Mouse (Mus musculus) heart, embryonic 15.5 days (tissue): ENCODE measurements at regions not wholly inside any gene's neighbourhood (a gene's known extent, or its start where the extent isn't known, plus 50 kb on each side); places are given as distances from the start of the nearest gene placed in this dataset.
"Not testable (repeated sequence)": the region's sequence is repeated elsewhere in the genome, so short reads cannot be mapped to it uniquely, and the experiment has no call there.

Experiments used
- ATAC-seq: fragments of 200-750 bp; cut with Nextera tagmentation; replicated peaks from 2 replicates; pipeline ENCODE4 v1.8.0; 2017; ENCODE audit warnings: low read depth, moderate TSS enrichment; ENCODE audit not compliant: insufficient number of reproducible peaks, insufficient read depth, low FRiP score
- H3K27ac ChIP-seq: fragments of 300-500 bp; sonication (generic); 2 replicates; pipeline ENCODE4 v1.5.1; 2015; ENCODE audit warnings: mild to moderate bottlenecking, inconsistent platforms
- H3K27me3 ChIP-seq: fragments of 300-500 bp; sonication (generic); 2 replicates; pipeline ENCODE4 v1.6.1; 2015; ENCODE audit warnings: inconsistent platforms
- H3K36me3 ChIP-seq: fragments of 300-500 bp; sonication (generic); 2 replicates; pipeline ENCODE4 v1.6.1; 2015; ENCODE audit warnings: mild to moderate bottlenecking, inconsistent platforms
- H3K4me1 ChIP-seq: fragments of 300-500 bp; sonication (generic); replicated peaks from 2 replicates; pipeline ENCODE4 v1.6.1; 2015; ENCODE audit warnings: inconsistent platforms
- H3K4me2 ChIP-seq: fragments of 300-500 bp; sonication (generic); 2 replicates; pipeline ENCODE4 v1.6.1; 2015; ENCODE audit warnings: inconsistent platforms, mild to moderate bottlenecking, moderate library complexity
- H3K4me3 ChIP-seq: fragments of 300-500 bp; sonication (generic); 2 replicates; pipeline ENCODE4 v1.5.1; 2015; ENCODE audit warnings: mild to moderate bottlenecking, inconsistent platforms
- H3K9ac ChIP-seq: fragments of 300-500 bp; sonication (generic); 2 replicates; pipeline ENCODE4 v1.6.1; 2015; ENCODE audit warnings: mild to moderate bottlenecking, inconsistent platforms
- H3K9me3 ChIP-seq: fragments of 300-500 bp; sonication (generic); replicated peaks from 2 replicates; pipeline ENCODE4 v1.6.1; 2016; ENCODE audit warnings: inconsistent platforms
- WGBS: fragments of 180-500 bp; shearing (Covaris S2); methylation state at CpG from one replicate; pipeline ENCODE4 v1.1.7; 2015; ENCODE audit warnings: mixed read lengths; 5-methylcytosine and 5-hydroxymethylcytosine counted together

- Histone ChIP-seq H3K27me3 (no peaks in the 10 kb centered on the region), H3K4me1 (no peaks in the 10 kb centered on the region), H3K36me3 (no peaks in the 10 kb centered on the region), H3K27ac (no peak overlapping the region), H3K4me2 (no peak overlapping the region), H3K9me3 (no peaks in the 10 kb centered on the region), H3K9ac (no peak overlapping the region), H3K4me3 (no peak overlapping the region)
- no peak for ATAC-seq
- 77% methylated on average over 4 of the region's 4 CpGs for WGBS
Observed at GRCm38 (mm10) chr19:59516957-59517356, 58.8 kb downstream of the Emx2 start.

DNA sequence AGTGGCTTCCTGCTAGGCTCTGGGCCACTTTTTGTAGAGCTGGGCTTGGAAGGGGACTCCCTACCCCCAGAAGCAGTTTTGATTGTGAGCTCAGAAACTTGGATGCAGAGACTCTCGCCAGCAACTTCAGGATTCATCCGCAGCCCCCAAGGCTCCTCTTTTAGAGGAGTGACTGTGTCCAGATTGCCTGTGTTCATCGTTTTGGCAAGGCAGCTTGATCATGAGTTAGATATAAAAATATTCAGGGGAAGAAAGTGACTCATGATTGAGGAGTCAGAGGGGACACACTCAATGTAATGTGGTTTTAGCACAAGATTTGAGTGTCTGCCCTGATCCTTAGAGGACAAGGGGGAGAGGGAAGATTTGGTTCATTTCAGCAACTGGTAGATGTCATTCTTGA, 61.0 kb downstream of the Emx2 start:
- Histone ChIP-seq H3K36me3 (no peaks in the 10 kb centered on the region), H3K4me1 (no peaks in the 10 kb centered on the region), H3K4me3 (no peak overlapping the region), H3K27ac (no peak overlapping the region), H3K4me2 (no peak overlapping the region), H3K9me3 (no peaks in the 10 kb centered on the region), H3K27me3 (no peaks in the 10 kb centered on the region), H3K9ac (no peak overlapping the region)
- no peak for ATAC-seq
- WGBS: 72% methylated on average over 3 of the region's 3 CpGs

DNA sequence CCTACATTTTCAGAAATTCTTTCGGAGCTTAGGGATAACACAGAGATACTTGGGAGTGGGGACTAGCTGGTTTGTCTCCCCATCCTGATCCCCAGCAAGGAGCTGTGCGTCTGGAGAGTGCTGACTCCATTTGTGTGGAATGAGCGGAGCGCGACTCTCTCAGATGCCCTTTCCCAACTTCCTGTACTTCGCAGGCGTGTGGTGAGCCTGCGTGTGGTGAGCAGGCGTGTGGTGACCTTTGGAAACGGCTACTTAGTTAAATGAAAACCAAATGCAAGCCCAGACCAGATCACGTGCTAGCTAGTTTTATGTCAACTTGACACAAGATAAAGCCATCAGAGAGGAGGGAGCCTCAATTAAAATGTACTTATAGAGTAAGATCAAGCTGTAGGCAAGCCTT, 64.0 kb downstream of the Emx2 start:
- no peaks in the 10 kb centered on the region for H3K4me1 ChIP-seq
- WGBS: 72% methylated on average over 11 of the region's 11 CpGs
- ATAC-seq: no peak

DNA sequence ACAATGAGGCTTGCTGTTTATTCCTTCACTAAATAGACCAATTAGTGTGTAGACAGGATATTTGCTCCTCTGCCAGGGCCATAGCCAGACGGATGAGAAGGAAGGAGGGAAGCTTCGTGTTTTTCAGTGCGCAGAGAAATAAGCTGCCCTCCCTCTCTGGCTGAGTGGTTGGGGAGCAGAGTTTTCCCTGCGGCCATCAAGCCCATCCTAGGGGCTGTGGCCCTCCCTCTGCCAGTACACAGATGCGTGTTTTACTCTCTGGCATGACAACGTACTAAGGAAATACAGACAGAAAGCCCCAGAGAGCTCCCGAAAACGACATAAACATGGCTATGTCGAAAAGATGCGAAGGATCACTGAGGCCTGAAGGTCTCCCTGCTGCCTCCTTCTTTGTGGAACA, 65.2 kb downstream of the Emx2 start:
- H3K36me3 ChIP-seq: no peaks in the 10 kb centered on the region
- no peaks in the 10 kb centered on the region for H3K4me1 ChIP-seq
- H3K27me3 ChIP-seq: no peaks in the 10 kb centered on the region
- no peak overlapping the region for H3K9ac ChIP-seq
- no peak overlapping the region for H3K4me2 ChIP-seq
- H3K9me3 ChIP-seq: no peaks in the 10 kb centered on the region
- no peak overlapping the region for H3K4me3 ChIP-seq
- H3K27ac ChIP-seq: no peak overlapping the region
- WGBS: 69% methylated on average over 10 of the region's 10 CpGs
- no peak for ATAC-seq

More for the DNA sequence above, 64.0 kb downstream of the Emx2 start:
- H3K27ac ChIP-seq: no peak overlapping the region
- no peak overlapping the region for H3K9ac ChIP-seq
- H3K36me3 ChIP-seq: no peaks in the 10 kb centered on the region
- H3K27me3 ChIP-seq: no peaks in the 10 kb centered on the region
- H3K4me3 ChIP-seq: no peak overlapping the region
- no peaks in the 10 kb centered on the region for H3K9me3 ChIP-seq
- H3K4me2 ChIP-seq: no peak overlapping the region

DNA sequence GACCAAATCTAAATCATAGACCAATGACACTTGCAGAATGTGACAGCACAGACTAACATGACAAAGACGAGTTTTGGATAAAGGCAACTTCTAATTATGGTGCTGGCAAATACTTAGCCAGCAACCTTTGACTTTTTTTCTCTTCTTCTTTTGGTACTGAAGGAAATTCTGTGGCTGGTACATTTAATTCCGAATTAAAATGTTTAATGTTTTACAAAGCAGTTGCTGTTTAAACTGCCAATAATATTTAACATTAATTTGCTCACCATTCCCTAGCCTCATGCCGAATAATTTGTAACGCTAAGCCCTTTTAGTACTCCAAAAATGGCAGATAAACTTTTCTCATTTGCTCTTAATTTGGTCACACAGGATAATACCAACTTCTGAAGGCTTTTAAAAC, 105.9 kb downstream of the Emx2 start:
- WGBS: 60% methylated on average over 4 of the region's 4 CpGs
- Histone ChIP-seq H3K9ac (no peak overlapping the region), H3K27ac (no peak overlapping the region), H3K27me3 (no peaks in the 10 kb centered on the region), H3K4me1 (no peaks in the 10 kb centered on the region), H3K4me2 (no peak overlapping the region), H3K4me3 (no peak overlapping the region), H3K9me3 (no peaks in the 10 kb centered on the region), H3K36me3 (no peaks in the 10 kb centered on the region)
- ATAC-seq: no peak

DNA sequence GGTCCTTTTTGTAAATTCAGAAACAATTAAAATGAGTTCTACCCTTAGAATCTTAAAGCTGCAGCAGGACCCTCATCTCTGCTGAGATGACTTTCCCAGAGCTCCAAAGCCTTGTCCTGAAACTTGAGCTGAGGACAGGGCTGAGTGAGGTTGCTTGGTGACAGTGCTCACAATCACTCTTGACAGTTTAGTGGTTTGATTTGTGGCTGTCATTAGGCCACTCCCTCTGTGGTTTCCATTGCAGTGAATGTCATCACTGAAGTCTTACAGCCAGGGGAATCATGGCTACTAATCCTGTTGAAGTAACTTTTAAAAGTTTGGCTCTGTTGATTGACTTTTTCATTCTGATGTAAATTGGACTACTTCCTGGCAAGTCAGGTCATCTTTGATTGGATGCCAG, 110.7 kb downstream of the Emx2 start:
- Histone ChIP-seq H3K4me1 (no peaks in the 10 kb centered on the region), H3K27me3 (no peaks in the 10 kb centered on the region), H3K4me3 (no peak overlapping the region), H3K9ac (no peak overlapping the region), H3K36me3 (no peaks in the 10 kb centered on the region), H3K4me2 (no peak overlapping the region), H3K9me3 (no peaks in the 10 kb centered on the region), H3K27ac (no peak overlapping the region)
- no peak for ATAC-seq

GRCm38 (mm10) chr19:59569590-59569989, 111.4 kb downstream of the Emx2 start:
- WGBS: 84% methylated on average over 2 of the region's 2 CpGs
- not testable (repeated sequence) for H3K4me3 ChIP-seq, H3K9me3 ChIP-seq, H3K4me2 ChIP-seq, H3K27ac ChIP-seq, H3K9ac ChIP-seq, ATAC-seq, H3K27me3 ChIP-seq, H3K36me3 ChIP-seq, H3K4me1 ChIP-seq

DNA sequence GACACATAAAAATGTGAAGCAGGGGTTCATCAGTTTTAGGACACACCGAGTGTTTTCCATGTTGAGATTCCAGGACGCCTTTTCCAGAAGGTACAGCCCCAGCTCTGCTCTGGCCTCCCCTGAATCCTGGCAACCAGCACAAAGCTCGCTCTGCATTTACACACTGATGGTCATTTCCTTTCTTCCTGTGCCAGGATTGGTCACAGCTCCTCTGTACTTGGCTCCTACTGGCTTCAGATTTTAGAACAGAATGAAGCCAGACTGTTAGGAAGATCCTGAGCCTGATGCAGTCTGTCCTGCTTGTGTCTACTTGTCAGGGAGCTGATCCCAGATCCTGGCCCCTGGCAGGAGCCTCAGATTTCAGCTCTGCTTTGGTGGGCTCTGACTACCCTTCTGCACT, 116.2 kb downstream of the Emx2 start:
- H3K27ac ChIP-seq: no peak overlapping the region
- no peaks in the 10 kb centered on the region for H3K36me3 ChIP-seq
- no peaks in the 10 kb centered on the region for H3K27me3 ChIP-seq
- ATAC-seq: no peak
- H3K9me3 ChIP-seq: no peaks in the 10 kb centered on the region
- no peak overlapping the region for H3K4me3 ChIP-seq
- H3K4me2 ChIP-seq: no peak overlapping the region
- WGBS: 59% methylated on average over 3 of the region's 3 CpGs
- no peaks in the 10 kb centered on the region for H3K4me1 ChIP-seq
- no peak overlapping the region for H3K9ac ChIP-seq

- no peaks in the 10 kb centered on the region for H3K27me3 ChIP-seq
- no peaks in the 10 kb centered on the region for H3K9me3 ChIP-seq
- H3K4me2 ChIP-seq: no peak overlapping the region
- no peaks in the 10 kb centered on the region for H3K4me1 ChIP-seq
- WGBS: 75% methylated on average over 9 of the region's 9 CpGs
- no peak overlapping the region for H3K4me3 ChIP-seq
- no peak overlapping the region for H3K27ac ChIP-seq
- H3K36me3 ChIP-seq: no peaks in the 10 kb centered on the region
- no peak overlapping the region for H3K9ac ChIP-seq
- ATAC-seq: no peak
Observed at GRCm38 (mm10) chr19:59577886-59578285, 119.7 kb downstream of the Emx2 start.

DNA sequence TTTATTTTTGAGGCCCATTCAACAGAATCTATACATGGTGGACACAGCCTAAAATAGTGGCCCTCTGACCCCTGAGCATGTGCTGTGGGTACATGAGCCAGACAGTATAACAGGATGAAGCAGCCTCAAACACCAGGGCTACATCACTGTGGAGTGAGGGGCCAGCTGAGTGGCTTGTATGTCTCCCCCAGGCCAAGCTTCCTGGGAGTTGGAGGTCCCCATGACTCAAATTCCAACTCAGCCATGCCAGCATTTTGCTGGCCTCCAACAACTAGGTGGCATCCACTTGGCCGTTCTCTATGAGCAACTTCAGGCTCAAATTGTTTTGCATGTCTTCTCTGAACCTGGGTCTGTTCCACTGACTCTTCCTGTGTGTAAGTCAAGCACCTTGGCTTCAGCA, 121.5 kb downstream of the Emx2 start:
- ATAC-seq: no peak
- Histone ChIP-seq H3K4me3 (no peak overlapping the region), H3K4me1 (no peaks in the 10 kb centered on the region), H3K9ac (no peak overlapping the region), H3K4me2 (no peak overlapping the region), H3K27ac (no peak overlapping the region), H3K36me3 (no peaks in the 10 kb centered on the region), H3K9me3 (no peaks in the 10 kb centered on the region), H3K27me3 (no peaks in the 10 kb centered on the region)
- WGBS: 83% methylated on average over 1 of the region's 1 CpGs

GRCm38 (mm10) chr19:59585835-59586234, 127.7 kb downstream of the Emx2 start:
- WGBS: 38% methylated on average over 4 of the region's 4 CpGs
- H3K4me1 ChIP-seq: peaks cover 7% of the 10 kb centered on the region
- ATAC-seq: no peak

GRCm38 (mm10) chr19:59587303-59587702, 129.1 kb downstream of the Emx2 start:
- no peak overlapping the region for H3K4me2 ChIP-seq
- no peak overlapping the region for H3K4me3 ChIP-seq
- H3K27me3 ChIP-seq: peaks cover 3% of the 10 kb centered on the region; the same call in 1 of the 2 replicates
- H3K36me3 ChIP-seq: no peaks in the 10 kb centered on the region
- no peak overlapping the region for H3K27ac ChIP-seq
- 70% methylated on average over 12 of the region's 12 CpGs for WGBS
- no peaks in the 10 kb centered on the region for H3K9me3 ChIP-seq
- ATAC-seq: no peak
- H3K9ac ChIP-seq: no peak overlapping the region
- H3K4me1 ChIP-seq: peaks cover 7% of the 10 kb centered on the region

More at GRCm38 (mm10) chr19:59585835-59586234, 127.7 kb downstream of the Emx2 start:
- Histone ChIP-seq H3K4me3 (no peak overlapping the region), H3K9me3 (no peaks in the 10 kb centered on the region), H3K27me3 (peaks cover 3% of the 10 kb centered on the region; the same call in 1 of the 2 replicates), H3K4me2 (no peak overlapping the region), H3K36me3 (no peaks in the 10 kb centered on the region), H3K27ac (no peak overlapping the region), H3K9ac (no peak overlapping the region)
